Mouse (Mus musculus): ENCODE results near the gene Pex11b. TPM values are rescaled to one million over a fixed set of nuclear protein-coding genes. Genes with fewer than 3 reads are reported as not detected.
"Not testable (repeated sequence)": the region's sequence is repeated elsewhere in the genome, so short reads cannot be mapped to it uniquely, and the experiment has no call there.

Pex11b gene
- polyA plus RNA-seq, 1 experiment from 2014 or later, result 44.7 TPM

GRCm38 (mm10) chr3:96603311-96603710 lies 31.9 kb upstream of the Pex11b start:
- Histone ChIP-seq H3K27ac (ENCODE audit: low read length) (peak overlapping the region; percentile 92), H3K9me3 (replicated peaks; ENCODE audit: control insufficient read depth, low read length) (no peaks in the 10 kb centered on the region), H3K4me1 (ENCODE audit: control insufficient read depth, insufficient read depth, low read length) (peaks cover 41% of the 10 kb centered on the region), H3K27me3 (ENCODE audit: control insufficient read depth, insufficient read depth, low read length) (no peaks in the 10 kb centered on the region), H3K4me3 (ENCODE audit: low read length) (peak overlapping the region; percentile 62; the same call in 1 of the 2 replicates), H3K4me2 (ENCODE audit: low read depth, low read length) (peak overlapping the region; percentile 81), H3K9ac (ENCODE audit: low read length) (peak overlapping the region; percentile 79; the same call in 1 of the 2 replicates), H3K36me3 (ENCODE audit: control insufficient read depth, insufficient read depth) (peaks cover 5% of the 10 kb centered on the region)
- no peak for ATAC-seq (replicated peaks; ENCODE audit: extremely low read depth, insufficient read depth, low FRiP score)
- 62% methylated on average over 5 of the region's 5 CpGs for WGBS

DNA sequence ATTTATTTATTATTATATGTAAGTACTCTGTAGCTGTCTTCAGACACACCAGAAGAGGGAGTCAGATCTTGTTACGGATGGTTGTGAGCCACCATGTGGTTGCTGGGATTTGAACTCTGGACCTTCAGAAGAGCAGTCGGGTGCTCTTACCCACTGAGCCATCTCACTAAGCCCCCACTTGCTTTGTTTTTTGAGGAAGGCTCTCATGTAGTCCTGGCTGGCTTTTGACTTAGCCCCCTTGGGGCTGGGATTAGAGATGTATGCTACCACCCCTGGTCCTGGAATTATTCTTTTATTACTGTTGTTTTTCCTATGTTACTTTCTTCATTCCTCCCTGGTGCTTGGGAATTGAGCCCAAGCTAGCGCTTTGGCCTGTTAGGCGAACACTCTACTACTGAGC lies 29.2 kb upstream of the Pex11b start:
- H3K4me1 ChIP-seq (ENCODE audit: control insufficient read depth, insufficient read depth, low read length), result peaks cover 36% of the 10 kb centered on the region

GRCm38 (mm10) chr3:96606618-96607017 lies 28.6 kb upstream of the Pex11b start:
- H3K4me2 ChIP-seq (ENCODE audit: low read depth, low read length), result no peak overlapping the region
- no peaks in the 10 kb centered on the region for H3K9me3 ChIP-seq (replicated peaks; ENCODE audit: control insufficient read depth, low read length)
- no peak overlapping the region for H3K4me3 ChIP-seq (ENCODE audit: low read length)
- no peak overlapping the region for H3K27ac ChIP-seq (ENCODE audit: low read length)
- WGBS, result 90% methylated on average over 4 of the region's 4 CpGs
- H3K27me3 ChIP-seq (ENCODE audit: control insufficient read depth, insufficient read depth, low read length), result no peaks in the 10 kb centered on the region
- peaks cover 36% of the 10 kb centered on the region for H3K4me1 ChIP-seq (ENCODE audit: control insufficient read depth, insufficient read depth, low read length)
- ATAC-seq (replicated peaks; ENCODE audit: extremely low read depth, insufficient read depth, low FRiP score), result no peak
- H3K9ac ChIP-seq (ENCODE audit: low read length), result no peak overlapping the region
- H3K36me3 ChIP-seq (ENCODE audit: control insufficient read depth, insufficient read depth), result peaks cover 5% of the 10 kb centered on the region

More for the DNA sequence above, 29.2 kb upstream of the Pex11b start:
- H3K4me2 ChIP-seq (ENCODE audit: low read depth, low read length); H3K27ac ChIP-seq (ENCODE audit: low read length); ATAC-seq (replicated peaks; ENCODE audit: extremely low read depth, insufficient read depth, low FRiP score); H3K4me3 ChIP-seq (ENCODE audit: low read length); H3K9me3 ChIP-seq (replicated peaks; ENCODE audit: control insufficient read depth, low read length); H3K36me3 ChIP-seq (ENCODE audit: control insufficient read depth, insufficient read depth); H3K9ac ChIP-seq (ENCODE audit: low read length); H3K27me3 ChIP-seq (ENCODE audit: control insufficient read depth, insufficient read depth, low read length): not testable (repeated sequence)
- WGBS, result 85% methylated on average over 4 of the region's 4 CpGs

GRCm38 (mm10) chr3:96617941-96618340 lies 17.2 kb upstream of the Pex11b start:
- no peak for ATAC-seq (replicated peaks; ENCODE audit: extremely low read depth, insufficient read depth, low FRiP score)
- Histone ChIP-seq H3K4me2 (ENCODE audit: low read depth, low read length) (no peak overlapping the region), H3K27me3 (ENCODE audit: control insufficient read depth, insufficient read depth, low read length) (no peaks in the 10 kb centered on the region), H3K36me3 (ENCODE audit: control insufficient read depth, insufficient read depth) (peaks cover 37% of the 10 kb centered on the region), H3K27ac (ENCODE audit: low read length) (no peak overlapping the region), H3K4me3 (ENCODE audit: low read length) (no peak overlapping the region), H3K4me1 (ENCODE audit: control insufficient read depth, insufficient read depth, low read length) (no peaks in the 10 kb centered on the region), H3K9ac (ENCODE audit: low read length) (no peak overlapping the region), H3K9me3 (replicated peaks; ENCODE audit: control insufficient read depth, low read length) (no peaks in the 10 kb centered on the region)
- WGBS, result 86% methylated on average over 3 of the region's 3 CpGs

DNA sequence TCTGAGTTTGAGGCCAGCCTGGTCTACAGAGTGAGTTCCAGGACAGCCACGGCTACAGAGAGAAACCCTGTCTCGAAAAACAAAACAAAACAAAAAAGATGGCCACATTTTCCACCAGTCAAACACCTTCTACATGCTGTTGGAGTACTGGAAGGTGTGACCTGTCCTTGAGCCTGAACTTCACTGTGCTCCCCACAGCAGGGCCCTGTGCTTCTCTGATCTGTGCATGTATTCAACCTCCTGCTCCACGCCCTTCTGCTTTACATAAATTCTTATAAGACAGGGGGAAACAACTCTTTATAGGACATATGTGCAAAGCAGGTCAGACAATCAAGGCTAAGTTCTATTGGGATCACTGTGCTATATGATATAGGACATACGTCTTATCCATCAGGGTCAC lies 12.0 kb upstream of the Pex11b start:
- Histone ChIP-seq H3K9me3 (replicated peaks; ENCODE audit: control insufficient read depth, low read length) (no peaks in the 10 kb centered on the region), H3K4me3 (ENCODE audit: low read length) (no peak overlapping the region), H3K4me2 (ENCODE audit: low read depth, low read length) (no peak overlapping the region), H3K27me3 (ENCODE audit: control insufficient read depth, insufficient read depth, low read length) (no peaks in the 10 kb centered on the region), H3K36me3 (ENCODE audit: control insufficient read depth, insufficient read depth) (peaks cover 30% of the 10 kb centered on the region), H3K27ac (ENCODE audit: low read length) (no peak overlapping the region), H3K9ac (ENCODE audit: low read length) (no peak overlapping the region), H3K4me1 (ENCODE audit: control insufficient read depth, insufficient read depth, low read length) (no peaks in the 10 kb centered on the region)
- 87% methylated on average over 4 of the region's 4 CpGs for WGBS
- ATAC-seq (replicated peaks; ENCODE audit: extremely low read depth, insufficient read depth, low FRiP score), result no peak

DNA sequence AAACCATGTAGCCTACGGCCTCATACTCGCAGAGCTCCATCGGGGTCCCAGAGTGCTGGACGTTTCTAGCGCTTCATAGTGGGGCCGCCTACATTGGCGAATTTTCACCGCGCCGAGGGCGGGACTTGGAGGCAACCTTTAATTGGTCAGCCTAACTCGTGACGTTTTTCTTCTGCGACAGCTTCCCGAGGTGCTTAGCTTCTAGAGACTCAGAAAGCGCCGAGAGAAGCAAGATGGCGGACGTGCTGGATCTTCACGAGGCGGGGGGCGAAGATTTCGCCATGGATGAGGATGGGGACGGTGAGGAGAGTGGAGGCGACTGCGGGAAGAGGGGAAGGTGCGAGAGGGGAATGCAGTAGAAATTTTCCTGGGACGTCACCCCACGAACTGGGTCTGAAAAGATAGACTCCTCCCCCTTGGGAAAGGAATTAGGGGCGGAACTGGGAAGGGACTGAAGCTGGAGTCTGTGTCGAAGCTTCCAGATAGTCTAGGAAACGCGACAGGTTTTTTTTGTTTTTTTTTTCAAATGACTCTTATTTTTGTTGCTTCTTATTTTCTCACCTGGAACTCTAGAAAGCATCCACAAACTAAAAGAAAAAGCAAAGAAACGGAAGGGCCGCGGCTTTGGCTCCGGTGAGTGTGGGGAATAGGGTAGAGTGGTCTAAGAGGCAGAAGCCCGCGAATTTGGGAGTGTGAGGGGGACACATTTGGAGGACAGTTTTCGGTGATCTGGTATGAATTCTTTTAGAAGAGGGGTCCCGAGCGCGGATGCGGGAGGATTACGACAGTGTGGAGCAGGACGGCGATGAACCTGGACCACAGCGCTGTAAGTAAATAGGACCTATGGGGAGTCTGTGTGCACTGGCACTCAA lies 5.2 kb upstream of the Pex11b start, which contains the start of gene Rbm8a:
Gene Rbm8a, plus strand, starts transcription at position 205 of the 872 bp plus-strand sequence.
- Histone ChIP-seq H3K27me3 (ENCODE audit: control insufficient read depth, insufficient read depth, low read length) (no peaks in the 10 kb centered on the region), H3K9me3 (replicated peaks; ENCODE audit: control insufficient read depth, low read length) (no peaks in the 10 kb centered on the region), H3K9ac (ENCODE audit: low read length) (peak within 1 kb of the TSS; percentile 83), H3K4me2 (ENCODE audit: low read depth, low read length) (peak within 1 kb of the TSS; percentile 85), H3K27ac (ENCODE audit: low read length) (peak within 1 kb of the TSS; percentile 79), H3K4me1 (ENCODE audit: control insufficient read depth, insufficient read depth, low read length) (peaks cover 18% of the 10 kb centered on the region), H3K4me3 (ENCODE audit: low read length) (peak within 1 kb of the TSS; percentile 62), H3K36me3 (ENCODE audit: control insufficient read depth, insufficient read depth) (peaks cover 10% of the 10 kb centered on the region)
- ATAC-seq (replicated peaks; ENCODE audit: extremely low read depth, insufficient read depth, low FRiP score), result peak; percentile 90
- under 1% methylated on average over 48 of the region's 48 CpGs for WGBS

DNA sequence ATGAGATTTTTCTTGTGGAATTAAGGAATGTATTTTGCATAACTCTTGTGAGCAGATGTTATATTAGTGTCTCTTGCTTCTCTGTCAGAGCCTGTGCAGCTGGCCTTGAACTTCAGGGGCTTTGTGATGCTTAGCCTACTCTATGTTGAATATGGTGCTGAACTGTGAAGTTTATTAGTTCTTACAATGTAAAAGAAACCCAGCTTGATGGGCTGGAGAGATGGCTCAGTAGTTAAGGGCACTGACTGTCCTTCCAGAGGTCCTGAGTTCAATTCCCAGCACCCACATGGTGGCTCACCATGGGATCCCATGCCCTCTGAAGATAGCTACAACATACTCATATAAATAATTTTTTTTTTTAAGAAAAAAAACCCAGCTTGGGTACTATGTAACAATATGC lies 3.1 kb upstream of the Pex11b start:
- Histone ChIP-seq H3K4me2 (ENCODE audit: low read depth, low read length) (no peak overlapping the region), H3K9ac (ENCODE audit: low read length) (no peak overlapping the region), H3K36me3 (ENCODE audit: control insufficient read depth, insufficient read depth) (peaks cover 10% of the 10 kb centered on the region), H3K27me3 (ENCODE audit: control insufficient read depth, insufficient read depth, low read length) (no peaks in the 10 kb centered on the region), H3K4me3 (ENCODE audit: low read length) (no peak overlapping the region), H3K4me1 (ENCODE audit: control insufficient read depth, insufficient read depth, low read length) (peaks cover 28% of the 10 kb centered on the region), H3K27ac (ENCODE audit: low read length) (no peak overlapping the region), H3K9me3 (replicated peaks; ENCODE audit: control insufficient read depth, low read length) (no peaks in the 10 kb centered on the region)
- ATAC-seq (replicated peaks; ENCODE audit: extremely low read depth, insufficient read depth, low FRiP score), result no peak

- H3K9me3 ChIP-seq (replicated peaks; ENCODE audit: control insufficient read depth, low read length), result no peaks in the 10 kb centered on the region
- peaks cover 27% of the 10 kb centered on the region for H3K4me1 ChIP-seq (ENCODE audit: control insufficient read depth, insufficient read depth, low read length)
- H3K27me3 ChIP-seq (ENCODE audit: control insufficient read depth, insufficient read depth, low read length), result no peaks in the 10 kb centered on the region
- H3K36me3 ChIP-seq (ENCODE audit: control insufficient read depth, insufficient read depth), result peaks cover 18% of the 10 kb centered on the region
- H3K4me2 ChIP-seq (ENCODE audit: low read depth, low read length), result no peak overlapping the region
- 41% methylated on average over 1 of the region's 1 CpGs for WGBS
- ATAC-seq (replicated peaks; ENCODE audit: extremely low read depth, insufficient read depth, low FRiP score), result no peak
- H3K9ac ChIP-seq (ENCODE audit: low read length), result no peak overlapping the region
- H3K27ac ChIP-seq (ENCODE audit: low read length), result no peak overlapping the region
- H3K4me3 ChIP-seq (ENCODE audit: low read length), result no peak overlapping the region
Measured at GRCm38 (mm10) chr3:96634015-96634414, 1.2 kb upstream of the Pex11b start.

DNA sequence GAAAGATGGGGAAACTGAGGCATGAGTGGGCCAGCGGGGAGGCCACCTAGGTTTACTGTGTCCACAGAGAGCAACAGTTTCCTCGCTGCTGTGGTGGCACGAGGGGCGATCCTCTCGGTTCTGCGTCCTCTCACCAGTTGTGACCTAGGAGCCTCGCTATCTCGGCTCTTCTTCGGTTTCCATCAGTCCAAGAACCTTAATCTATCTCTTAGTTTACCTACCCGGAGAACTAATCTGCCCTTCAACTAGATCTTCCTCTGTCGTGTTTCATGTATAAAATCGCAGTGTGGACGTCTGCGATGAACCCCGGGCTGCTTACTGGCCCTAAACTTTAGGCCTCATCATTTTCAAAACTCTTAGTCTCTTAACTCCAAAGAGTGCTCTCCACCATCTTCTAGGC lies 730 bp downstream of the Pex11b start:
- Histone ChIP-seq H3K9ac (ENCODE audit: low read length) (peak overlapping the region; percentile 98), H3K4me3 (ENCODE audit: low read length) (peak overlapping the region; percentile 88), H3K9me3 (replicated peaks; ENCODE audit: control insufficient read depth, low read length) (no peaks in the 10 kb centered on the region), H3K27me3 (ENCODE audit: control insufficient read depth, insufficient read depth, low read length) (no peaks in the 10 kb centered on the region), H3K4me1 (ENCODE audit: control insufficient read depth, insufficient read depth, low read length) (peaks cover 19% of the 10 kb centered on the region), H3K36me3 (ENCODE audit: control insufficient read depth, insufficient read depth) (peaks cover 28% of the 10 kb centered on the region), H3K27ac (ENCODE audit: low read length) (peak overlapping the region; percentile 91), H3K4me2 (ENCODE audit: low read depth, low read length) (peak overlapping the region; percentile 74)
- ATAC-seq (replicated peaks; ENCODE audit: extremely low read depth, insufficient read depth, low FRiP score), result 0 out of 2 replicates have a peak, but pooled peaks have one; percentile 12
- WGBS, result 7% methylated on average over 15 of the region's 15 CpGs

Measured in heart, embryonic 16.5 days (tissue).